Mouse (Mus musculus) limb, embryonic 13.5 days (tissue): ENCODE measurements at regions not wholly inside any gene's neighbourhood (a gene's known extent, or its start where the extent isn't known, plus 50 kb on each side); places are given as distances from the start of the nearest gene placed in this dataset.
A peak's percentile ranks its signal among the peaks of the same experiment; 100 is the strongest.

Source experiments
- ATAC-seq: fragments of 200-750 bp; cut with Nextera tagmentation; 2 replicates; pipeline ENCODE4 v1.8.0; 2017; ENCODE audit warnings: low read depth, moderate number of reproducible peaks, moderate TSS enrichment; ENCODE audit not compliant: low FRiP score
- H3K27ac ChIP-seq: fragments of 300-500 bp; sonication (generic); 2 replicates; pipeline ENCODE4 v1.5.1; 2015; ENCODE audit warnings: inconsistent platforms, mild to moderate bottlenecking, moderate library complexity
- H3K27me3 ChIP-seq: fragments of 300-500 bp; sonication (generic); 2 replicates; pipeline ENCODE4 v1.6.1; 2015; ENCODE audit warnings: mild to moderate bottlenecking, inconsistent platforms
- H3K36me3 ChIP-seq: fragments of 300-500 bp; sonication (generic); 2 replicates; pipeline ENCODE4 v1.6.1; 2015; ENCODE audit warnings: inconsistent platforms, mild to moderate bottlenecking, moderate library complexity
- H3K4me1 ChIP-seq: fragments of 300-500 bp; sonication (generic); 2 replicates; pipeline ENCODE4 v1.6.1; 2015; ENCODE audit warnings: inconsistent platforms
- H3K4me2 ChIP-seq: fragments of 300-500 bp; sonication (generic); replicated peaks from 2 replicates; pipeline ENCODE4 v1.6.1; 2015; ENCODE audit warnings: inconsistent platforms, mild to moderate bottlenecking, moderate library complexity
- H3K4me3 ChIP-seq: fragments of 300-500 bp; sonication (generic); 2 replicates; pipeline ENCODE4 v1.5.1; 2015; ENCODE audit warnings: moderate library complexity, mild to moderate bottlenecking, inconsistent platforms
- H3K9ac ChIP-seq: fragments of 300-500 bp; sonication (generic); 2 replicates; pipeline ENCODE4 v1.6.1; 2015; ENCODE audit warnings: mild to moderate bottlenecking, inconsistent platforms
- H3K9me3 ChIP-seq: fragments of 300-500 bp; sonication (generic); 2 replicates; pipeline ENCODE4 v1.6.1; 2016; ENCODE audit warnings: inconsistent platforms
- WGBS: fragments of 180-500 bp; shearing (Covaris S2); methylation state at CpG from one replicate; pipeline ENCODE4 v1.1.7; 2015; 5-methylcytosine and 5-hydroxymethylcytosine counted together

DNA sequence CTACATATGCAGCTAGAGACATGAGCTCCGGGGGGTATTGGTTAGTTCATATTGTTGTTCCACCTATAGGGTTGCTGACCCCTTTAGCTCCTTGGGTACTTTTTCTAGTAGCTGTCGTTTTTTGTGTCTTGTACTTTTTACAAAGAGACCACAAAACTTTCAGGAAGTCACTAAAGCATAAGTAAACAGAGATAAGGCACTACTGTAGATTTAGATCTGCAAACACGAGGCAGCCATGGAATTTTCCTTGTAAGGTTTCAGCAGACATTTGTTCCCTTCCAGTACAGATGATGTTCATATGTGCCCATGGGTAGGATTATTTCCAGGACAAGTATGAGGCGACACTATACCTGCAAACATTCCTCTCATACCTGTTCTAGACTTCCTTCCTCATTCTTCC, 439.6 kb upstream of the Acvr2a start:
- Histone ChIP-seq H3K9me3 (no peaks in the 10 kb centered on the region), H3K9ac (no peak overlapping the region), H3K4me1 (no peaks in the 10 kb centered on the region), H3K27me3 (no peaks in the 10 kb centered on the region), H3K27ac (no peak overlapping the region), H3K4me3 (no peak overlapping the region), H3K4me2 (no peak overlapping the region), H3K36me3 (no peaks in the 10 kb centered on the region)
- no peak for ATAC-seq
- 76% methylated on average over 4 of the region's 4 CpGs for WGBS

DNA sequence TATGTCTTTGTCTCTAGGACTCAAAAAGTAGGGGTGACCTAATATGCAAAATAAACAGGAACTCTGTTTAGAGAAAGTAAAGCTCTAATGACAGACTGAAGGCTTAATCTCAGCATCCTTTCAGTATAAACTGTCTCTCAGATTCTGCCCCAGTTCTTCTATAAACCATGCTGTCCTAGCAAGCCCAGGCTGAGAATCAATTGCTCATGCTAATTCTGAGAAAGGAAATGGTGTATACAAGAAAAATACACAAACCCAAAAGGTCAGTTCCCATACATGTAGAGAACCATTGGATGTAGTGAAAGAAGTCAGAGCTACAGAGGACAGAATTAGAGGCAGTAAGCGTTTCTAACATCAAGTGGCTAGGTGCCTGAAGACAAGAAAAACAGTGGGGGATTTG, 435.7 kb upstream of the Acvr2a start:
- Histone ChIP-seq H3K4me3 (no peak overlapping the region), H3K4me1 (peaks cover 4% of the 10 kb centered on the region; the same call in 1 of the 2 replicates), H3K9me3 (no peaks in the 10 kb centered on the region), H3K27me3 (no peaks in the 10 kb centered on the region), H3K36me3 (no peaks in the 10 kb centered on the region), H3K27ac (no peak overlapping the region), H3K4me2 (no peak overlapping the region), H3K9ac (no peak overlapping the region)
- ATAC-seq: no peak
- 71% methylated on average over 1 of the region's 1 CpGs for WGBS

DNA sequence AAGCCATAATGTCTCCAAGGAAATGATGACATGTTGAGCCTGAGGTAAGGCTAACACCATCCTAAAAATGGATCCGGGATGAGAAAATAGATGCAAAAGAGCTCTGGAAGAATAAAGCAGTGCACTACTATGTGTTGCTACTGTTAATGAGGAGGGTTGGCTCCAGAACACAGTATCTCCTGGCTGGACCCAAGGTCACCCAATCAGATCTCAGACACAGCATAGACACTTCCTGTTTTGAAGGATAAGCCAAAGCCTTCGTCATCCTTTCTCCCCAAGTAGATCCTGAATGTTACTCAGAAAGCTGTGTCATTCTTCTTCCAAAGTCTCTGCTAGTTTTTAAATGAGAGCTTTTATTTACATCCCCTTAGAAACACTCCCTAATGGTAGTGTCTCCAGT, 435.2 kb upstream of the Acvr2a start:
- WGBS: 86% methylated on average over 2 of the region's 2 CpGs
- no peak for ATAC-seq

DNA sequence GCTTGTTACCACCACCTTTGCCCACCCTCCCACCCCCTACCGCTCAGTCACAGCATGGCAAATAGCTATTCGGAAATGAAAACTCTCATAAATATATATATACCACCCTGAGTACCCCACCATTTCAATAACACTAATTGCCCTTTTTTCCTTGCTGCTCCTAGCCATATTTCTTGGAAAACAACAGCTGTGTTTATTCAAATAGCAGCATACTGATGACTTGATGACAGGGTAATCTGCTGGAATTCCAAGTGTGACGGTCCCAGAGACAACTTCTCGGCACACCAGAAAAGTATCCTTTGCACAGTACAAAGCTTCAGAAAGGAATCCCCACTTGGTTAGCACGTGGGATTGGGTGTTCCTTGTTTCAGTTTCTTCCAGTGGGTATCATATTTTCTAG, 433.8 kb upstream of the Acvr2a start:
- Histone ChIP-seq H3K4me1 (peaks cover 4% of the 10 kb centered on the region; the same call in 1 of the 2 replicates), H3K36me3 (no peaks in the 10 kb centered on the region), H3K9me3 (no peaks in the 10 kb centered on the region), H3K4me2 (no peak overlapping the region), H3K4me3 (no peak overlapping the region), H3K27me3 (no peaks in the 10 kb centered on the region), H3K27ac (no peak overlapping the region), H3K9ac (no peak overlapping the region)
- 35% methylated on average over 5 of the region's 5 CpGs for WGBS
- ATAC-seq: peak; percentile 75; the same call in 1 of the 2 replicates

More for the DNA sequence above, 435.2 kb upstream of the Acvr2a start:
- H3K27ac ChIP-seq: no peak overlapping the region
- H3K27me3 ChIP-seq: no peaks in the 10 kb centered on the region
- H3K9me3 ChIP-seq: no peaks in the 10 kb centered on the region
- H3K9ac ChIP-seq: no peak overlapping the region
- H3K4me1 ChIP-seq: peaks cover 4% of the 10 kb centered on the region; the same call in 1 of the 2 replicates
- H3K4me3 ChIP-seq: no peak overlapping the region
- no peaks in the 10 kb centered on the region for H3K36me3 ChIP-seq
- no peak overlapping the region for H3K4me2 ChIP-seq

DNA sequence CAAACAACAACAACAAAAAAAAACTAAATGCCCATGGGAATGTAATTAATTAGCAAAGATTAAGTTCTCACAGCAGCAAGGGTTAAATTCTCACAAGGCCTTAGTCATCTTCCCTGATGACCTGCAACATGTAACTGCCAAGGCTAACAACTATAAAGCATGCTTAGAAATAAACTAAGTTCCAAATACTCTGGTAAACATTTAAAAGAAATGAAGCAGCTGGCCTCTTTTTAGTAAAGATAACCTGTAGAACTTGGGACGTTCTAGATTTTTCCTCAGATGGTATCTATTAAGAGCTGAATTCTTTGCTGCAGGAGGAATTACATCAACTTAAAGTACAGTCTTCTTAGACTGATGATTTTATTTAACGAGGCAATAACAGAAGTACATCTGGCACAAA, 433.1 kb upstream of the Acvr2a start:
- Histone ChIP-seq H3K9ac (no peak overlapping the region), H3K4me2 (no peak overlapping the region), H3K36me3 (no peaks in the 10 kb centered on the region), H3K27ac (no peak overlapping the region), H3K4me3 (no peak overlapping the region), H3K4me1 (peaks cover 4% of the 10 kb centered on the region; the same call in 1 of the 2 replicates), H3K27me3 (no peaks in the 10 kb centered on the region), H3K9me3 (no peaks in the 10 kb centered on the region)
- ATAC-seq: no peak
- WGBS: 42% methylated on average over 2 of the region's 2 CpGs

DNA sequence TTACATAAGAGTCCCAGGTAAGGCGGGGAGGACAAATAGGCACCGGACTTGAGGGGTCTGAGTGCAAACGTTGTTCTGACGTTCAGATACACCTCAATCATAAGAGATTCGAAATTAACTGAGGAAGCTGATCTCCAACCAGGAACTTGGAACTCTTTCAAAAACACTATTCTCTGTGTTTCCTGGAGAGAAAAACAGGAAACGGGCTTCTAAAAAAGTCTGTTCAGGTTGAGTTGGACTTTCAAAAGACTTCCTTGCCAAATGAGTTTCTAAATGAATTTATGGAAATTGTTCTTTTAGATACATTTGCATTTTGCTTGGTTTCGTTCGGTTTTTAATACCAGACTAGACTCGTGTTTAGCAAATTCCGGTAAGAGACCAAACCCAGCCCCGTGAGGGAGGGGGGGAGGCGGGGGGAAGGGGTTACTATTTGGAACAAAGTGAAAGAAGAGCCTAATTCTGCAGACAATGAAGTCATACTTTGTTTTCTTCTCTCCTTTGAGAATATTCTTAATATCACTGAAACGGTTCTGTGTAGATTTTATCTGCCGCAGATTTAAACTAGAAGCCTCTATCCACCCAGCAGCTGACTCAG, 432.3 kb upstream of the Acvr2a start:
- no peak for ATAC-seq
- 81% methylated on average over 14 of the region's 14 CpGs for WGBS
- Histone ChIP-seq H3K9me3 (no peaks in the 10 kb centered on the region), H3K4me1 (peaks cover 4% of the 10 kb centered on the region; the same call in 1 of the 2 replicates), H3K27me3 (no peaks in the 10 kb centered on the region), H3K4me2 (no peak overlapping the region), H3K27ac (no peak overlapping the region), H3K36me3 (no peaks in the 10 kb centered on the region), H3K9ac (no peak overlapping the region), H3K4me3 (no peak overlapping the region)

DNA sequence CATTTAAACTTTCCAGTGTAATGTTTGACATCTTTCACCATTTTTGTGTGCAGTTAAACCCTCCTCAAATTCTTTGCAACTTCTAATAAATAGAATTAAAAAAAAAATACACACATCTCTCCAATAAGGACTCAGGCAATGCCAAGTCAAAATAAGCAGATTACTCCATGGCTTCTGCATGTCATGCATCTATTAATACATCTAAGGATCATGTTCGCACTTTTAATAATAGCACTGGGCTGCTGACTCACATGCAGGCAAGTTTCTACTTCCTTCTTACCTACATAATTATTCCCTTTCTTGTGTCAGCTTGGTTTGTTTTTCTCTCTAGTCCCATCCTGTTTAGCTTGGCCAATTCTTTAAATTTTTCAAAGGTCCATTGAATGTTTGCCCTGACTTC, 415.4 kb upstream of the Acvr2a start:
- WGBS: 89% methylated on average over 1 of the region's 1 CpGs
- H3K27ac ChIP-seq: no peak overlapping the region
- no peak overlapping the region for H3K4me3 ChIP-seq
- no peak overlapping the region for H3K9ac ChIP-seq
- no peak overlapping the region for H3K4me2 ChIP-seq
- ATAC-seq: no peak
- no peaks in the 10 kb centered on the region for H3K4me1 ChIP-seq
- no peaks in the 10 kb centered on the region for H3K27me3 ChIP-seq
- H3K9me3 ChIP-seq: no peaks in the 10 kb centered on the region
- H3K36me3 ChIP-seq: no peaks in the 10 kb centered on the region

DNA sequence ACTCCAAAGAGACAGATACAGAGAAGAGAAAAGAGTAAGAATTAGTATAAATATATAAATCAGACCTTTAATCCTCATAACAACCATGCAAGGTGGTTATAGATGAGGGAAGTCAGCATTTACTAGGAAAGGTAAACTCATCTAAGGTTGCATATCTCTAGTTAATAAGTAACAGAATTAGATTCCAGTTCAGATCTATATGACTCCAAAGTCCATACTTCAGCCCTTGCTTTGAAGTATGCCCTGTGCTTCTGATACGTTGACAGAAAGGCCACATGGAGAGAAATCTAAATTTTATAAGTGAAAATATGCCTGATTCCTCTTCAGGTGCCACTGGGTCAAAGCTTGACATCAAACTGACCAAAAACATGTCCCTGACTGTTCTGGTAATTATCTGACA, 414.7 kb upstream of the Acvr2a start:
- H3K4me2 ChIP-seq: no peak overlapping the region
- no peak overlapping the region for H3K9ac ChIP-seq
- no peaks in the 10 kb centered on the region for H3K4me1 ChIP-seq
- H3K9me3 ChIP-seq: no peaks in the 10 kb centered on the region
- WGBS: 77% methylated on average over 1 of the region's 1 CpGs
- H3K27me3 ChIP-seq: no peaks in the 10 kb centered on the region
- H3K36me3 ChIP-seq: no peaks in the 10 kb centered on the region
- H3K27ac ChIP-seq: no peak overlapping the region
- H3K4me3 ChIP-seq: no peak overlapping the region
- no peak for ATAC-seq

DNA sequence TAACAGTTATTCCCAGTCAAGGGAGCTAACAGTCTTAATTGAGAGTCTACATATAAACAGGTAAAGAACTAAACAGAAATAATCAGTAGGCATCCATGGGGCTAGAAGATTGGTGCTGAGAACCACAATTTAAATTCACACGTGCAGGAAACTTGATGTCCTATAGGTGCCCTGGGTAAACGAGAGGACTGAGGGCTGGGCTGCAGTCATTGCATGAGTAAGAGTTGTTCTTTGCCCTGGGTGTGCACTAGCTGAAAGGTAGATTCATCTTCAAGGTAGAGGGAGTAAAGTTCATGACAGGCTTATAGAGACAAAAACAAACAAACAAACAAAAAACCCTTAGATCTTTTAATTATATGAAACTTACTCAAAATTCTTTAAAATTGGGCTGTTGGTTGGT, 411.1 kb upstream of the Acvr2a start:
- H3K9ac ChIP-seq: no peak overlapping the region
- no peaks in the 10 kb centered on the region for H3K36me3 ChIP-seq
- no peak for ATAC-seq
- WGBS: 73% methylated on average over 2 of the region's 2 CpGs
- H3K27me3 ChIP-seq: no peaks in the 10 kb centered on the region
- H3K9me3 ChIP-seq: no peaks in the 10 kb centered on the region
- no peak overlapping the region for H3K27ac ChIP-seq
- H3K4me3 ChIP-seq: no peak overlapping the region
- no peak overlapping the region for H3K4me2 ChIP-seq
- no peaks in the 10 kb centered on the region for H3K4me1 ChIP-seq

DNA sequence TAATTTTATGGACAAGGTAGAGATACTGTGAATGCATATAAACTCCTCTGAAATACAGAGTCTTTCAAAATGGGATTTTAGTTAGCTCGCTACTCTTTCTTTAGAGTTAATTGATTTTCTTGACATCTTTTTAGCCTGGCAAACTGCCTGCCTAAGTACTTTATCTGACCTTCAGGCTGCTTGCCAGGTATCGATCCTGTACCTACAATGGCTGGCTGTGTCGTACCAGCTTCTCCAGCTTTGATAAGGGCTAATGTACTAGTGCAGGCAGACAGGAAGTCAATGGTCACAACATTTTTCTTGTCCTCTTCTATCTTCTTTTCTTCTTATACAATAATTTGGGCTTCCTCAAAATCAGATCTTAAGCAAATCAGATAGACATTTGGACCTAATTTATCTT, 409.4 kb upstream of the Acvr2a start:
- Histone ChIP-seq H3K36me3 (no peaks in the 10 kb centered on the region), H3K27ac (no peak overlapping the region), H3K4me2 (no peak overlapping the region), H3K27me3 (no peaks in the 10 kb centered on the region), H3K4me3 (no peak overlapping the region), H3K9me3 (no peaks in the 10 kb centered on the region), H3K4me1 (no peaks in the 10 kb centered on the region), H3K9ac (no peak overlapping the region)
- WGBS: 35% methylated on average over 3 of the region's 3 CpGs
- no peak for ATAC-seq

DNA sequence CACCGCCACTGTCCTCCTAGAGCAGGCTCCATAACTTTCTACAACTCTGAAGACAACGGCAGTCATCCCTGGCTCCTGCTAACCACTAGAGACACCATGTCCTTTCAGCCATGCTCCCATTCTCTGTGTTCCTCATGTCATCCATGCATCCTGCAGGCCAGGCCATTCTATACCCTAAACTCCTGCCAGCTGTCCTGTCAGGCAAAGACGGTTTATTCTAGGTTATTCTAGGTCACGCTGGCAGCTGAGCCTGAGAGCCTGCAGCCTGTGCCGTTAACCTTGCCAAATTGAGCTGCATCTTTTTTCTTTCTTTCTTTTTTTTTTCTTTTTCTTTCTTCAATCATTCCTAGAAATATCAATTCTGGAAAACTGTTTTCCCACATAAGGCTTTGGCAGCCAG, 406.0 kb upstream of the Acvr2a start:
- Histone ChIP-seq H3K27ac (no peak overlapping the region), H3K9ac (no peak overlapping the region), H3K4me2 (no peak overlapping the region), H3K4me1 (peaks cover 5% of the 10 kb centered on the region), H3K27me3 (no peaks in the 10 kb centered on the region), H3K9me3 (no peaks in the 10 kb centered on the region), H3K36me3 (no peaks in the 10 kb centered on the region), H3K4me3 (no peak overlapping the region)
- ATAC-seq: no peak
- WGBS: 77% methylated on average over 5 of the region's 5 CpGs

DNA sequence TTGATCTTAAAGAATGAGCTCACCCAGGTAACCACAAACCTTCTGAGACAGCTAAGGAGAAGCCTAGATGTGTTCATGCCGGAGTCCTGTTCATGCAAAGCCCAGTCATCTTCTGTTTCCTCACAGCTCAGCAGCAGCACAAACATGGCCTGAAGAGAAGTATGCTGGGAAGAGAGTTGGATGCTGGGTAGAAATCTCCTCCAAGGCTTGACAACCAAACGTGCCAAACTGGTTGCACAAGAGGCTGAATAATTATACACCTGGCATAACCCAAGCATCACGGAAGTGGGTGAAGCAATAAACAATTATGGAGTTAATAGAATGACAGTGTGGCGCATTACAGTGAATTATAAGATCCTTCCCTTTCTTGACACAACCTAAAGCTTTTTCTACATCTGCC, 404.0 kb upstream of the Acvr2a start:
- no peaks in the 10 kb centered on the region for H3K27me3 ChIP-seq
- WGBS: 79% methylated on average over 4 of the region's 4 CpGs

DNA sequence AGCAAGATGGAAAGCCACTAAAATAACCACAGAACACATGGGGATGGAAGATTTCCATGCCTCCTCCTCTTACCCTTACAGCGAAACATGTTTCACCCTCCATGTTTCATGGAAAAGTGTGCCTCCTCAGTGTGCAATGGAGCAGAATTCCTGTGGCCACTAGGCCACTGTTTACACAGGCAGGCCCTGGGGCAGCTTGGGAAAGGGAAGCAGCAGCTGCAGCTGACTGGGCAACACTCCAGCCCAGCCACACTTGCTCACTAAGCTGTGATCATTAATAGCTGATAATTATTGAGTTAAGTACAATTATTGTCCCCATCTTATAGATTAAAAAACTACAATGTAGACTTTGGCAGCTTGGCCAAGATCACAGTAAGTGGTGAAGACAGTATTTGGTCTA, 402.5 kb upstream of the Acvr2a start:
- Histone ChIP-seq H3K9ac (no peak overlapping the region), H3K4me1 (peaks cover 5% of the 10 kb centered on the region), H3K4me2 (no peak overlapping the region), H3K27ac (no peak overlapping the region), H3K4me3 (no peak overlapping the region), H3K9me3 (no peaks in the 10 kb centered on the region), H3K27me3 (no peaks in the 10 kb centered on the region), H3K36me3 (no peaks in the 10 kb centered on the region)
- 92% methylated on average over 1 of the region's 1 CpGs for WGBS
- ATAC-seq: no peak

More for the DNA sequence above, 404.0 kb upstream of the Acvr2a start:
- no peaks in the 10 kb centered on the region for H3K36me3 ChIP-seq
- H3K9me3 ChIP-seq: no peaks in the 10 kb centered on the region
- no peak overlapping the region for H3K4me2 ChIP-seq
- H3K27ac ChIP-seq: no peak overlapping the region
- peaks cover 5% of the 10 kb centered on the region for H3K4me1 ChIP-seq
- no peak overlapping the region for H3K9ac ChIP-seq
- H3K4me3 ChIP-seq: no peak overlapping the region
- ATAC-seq: no peak
